Mouse (Mus musculus): ENCODE measurements around the gene F13a1.

The F13a1 gene

GRCm38 (mm10) chr13:37050126-37050525 lies at the start of gene F13a1:
F13a1 (minus strand) TSS chr13:37050244.
- no peak for DNase-seq (ENCODE audit: low spot score)

GRCm38 (mm10) chr13:37091620-37092019 lies 41.6 kb upstream of the F13a1 start:
- no peak for DNase-seq (ENCODE audit: low spot score)

- no peak for DNase-seq (ENCODE audit: low spot score)
These were observed 39.1 kb upstream of the F13a1 start for GRCm38 (mm10) chr13:37089104-37089503.

- no peak for DNase-seq (ENCODE audit: low spot score)
These were observed 31.6 kb upstream of the F13a1 start for GRCm38 (mm10) chr13:37081506-37082241.

- DNase-seq (ENCODE audit: low spot score): no peak
These were observed 21.3 kb upstream of the F13a1 start for GRCm38 (mm10) chr13:37071390-37071789.

GRCm38 (mm10) chr13:37070824-37071223 lies 20.8 kb upstream of the F13a1 start:
- DNase-seq (ENCODE audit: low spot score): no peak

- no peak for DNase-seq (ENCODE audit: low spot score)
These were observed 10.8 kb upstream of the F13a1 start for GRCm38 (mm10) chr13:37060810-37061209.

- DNase-seq (ENCODE audit: low spot score): peak; percentile 11
These were observed 6.6 kb upstream of the F13a1 start for GRCm38 (mm10) chr13:37056662-37057061.

- DNase-seq (ENCODE audit: low spot score): no peak
These were observed 413 bp downstream of the F13a1 start for GRCm38 (mm10) chr13:37049631-37050030.

- no peak for DNase-seq (ENCODE audit: low spot score)
These were observed 1.0 kb downstream of the F13a1 start for GRCm38 (mm10) chr13:37049018-37049417.

- peak; percentile 16 for DNase-seq (ENCODE audit: low spot score)
These were observed 5.0 kb downstream of the F13a1 start for GRCm38 (mm10) chr13:37045005-37045404.

- no peak for DNase-seq (ENCODE audit: low spot score)
These were observed 15.3 kb downstream of the F13a1 start for GRCm38 (mm10) chr13:37034745-37035144.

GRCm38 (mm10) chr13:37025996-37026579 lies 24.0 kb downstream of the F13a1 start:
- no peak for DNase-seq (ENCODE audit: low spot score)

GRCm38 (mm10) chr13:37021575-37021974 lies 28.5 kb downstream of the F13a1 start:
- DNase-seq (ENCODE audit: low spot score): no peak

- DNase-seq (ENCODE audit: low spot score): no peak
These were observed 39.3 kb downstream of the F13a1 start for GRCm38 (mm10) chr13:37010771-37011170.

- no peak for DNase-seq (ENCODE audit: low spot score)
These were observed 43.8 kb downstream of the F13a1 start for GRCm38 (mm10) chr13:37006224-37006623.

GRCm38 (mm10) chr13:36999210-36999705 lies 50.8 kb downstream of the F13a1 start:
- no peak for DNase-seq (ENCODE audit: low spot score)

GRCm38 (mm10) chr13:36993593-36993992 lies 56.5 kb downstream of the F13a1 start:
- DNase-seq (ENCODE audit: low spot score): no peak

GRCm38 (mm10) chr13:36988392-36988791 lies 61.7 kb downstream of the F13a1 start:
- no peak for DNase-seq (ENCODE audit: low spot score)

GRCm38 (mm10) chr13:36973016-36973415 lies 77.0 kb downstream of the F13a1 start:
- DNase-seq (ENCODE audit: low spot score): no peak

- DNase-seq (ENCODE audit: low spot score): no peak
These were observed 77.8 kb downstream of the F13a1 start for GRCm38 (mm10) chr13:36972226-36972625.

GRCm38 (mm10) chr13:36962926-36963325 lies 87.1 kb downstream of the F13a1 start:
- no peak for DNase-seq (ENCODE audit: low spot score)

- no peak for DNase-seq (ENCODE audit: low spot score)
These were observed 91.0 kb downstream of the F13a1 start for GRCm38 (mm10) chr13:36958996-36959395.

GRCm38 (mm10) chr13:36954937-36955336 lies 95.1 kb downstream of the F13a1 start:
- DNase-seq (ENCODE audit: low spot score): no peak

All from urinary bladder, postnatal 14 days (tissue).